Mouse (Mus musculus): ENCODE data around the gene Fam76a. TPM values are rescaled to one million over a fixed set of nuclear protein-coding genes. Genes with fewer than 3 reads are reported as not detected.

Fam76a gene
- polyA plus RNA-seq, 1 experiment from 2014 or later, result 43.9 TPM

DNA sequence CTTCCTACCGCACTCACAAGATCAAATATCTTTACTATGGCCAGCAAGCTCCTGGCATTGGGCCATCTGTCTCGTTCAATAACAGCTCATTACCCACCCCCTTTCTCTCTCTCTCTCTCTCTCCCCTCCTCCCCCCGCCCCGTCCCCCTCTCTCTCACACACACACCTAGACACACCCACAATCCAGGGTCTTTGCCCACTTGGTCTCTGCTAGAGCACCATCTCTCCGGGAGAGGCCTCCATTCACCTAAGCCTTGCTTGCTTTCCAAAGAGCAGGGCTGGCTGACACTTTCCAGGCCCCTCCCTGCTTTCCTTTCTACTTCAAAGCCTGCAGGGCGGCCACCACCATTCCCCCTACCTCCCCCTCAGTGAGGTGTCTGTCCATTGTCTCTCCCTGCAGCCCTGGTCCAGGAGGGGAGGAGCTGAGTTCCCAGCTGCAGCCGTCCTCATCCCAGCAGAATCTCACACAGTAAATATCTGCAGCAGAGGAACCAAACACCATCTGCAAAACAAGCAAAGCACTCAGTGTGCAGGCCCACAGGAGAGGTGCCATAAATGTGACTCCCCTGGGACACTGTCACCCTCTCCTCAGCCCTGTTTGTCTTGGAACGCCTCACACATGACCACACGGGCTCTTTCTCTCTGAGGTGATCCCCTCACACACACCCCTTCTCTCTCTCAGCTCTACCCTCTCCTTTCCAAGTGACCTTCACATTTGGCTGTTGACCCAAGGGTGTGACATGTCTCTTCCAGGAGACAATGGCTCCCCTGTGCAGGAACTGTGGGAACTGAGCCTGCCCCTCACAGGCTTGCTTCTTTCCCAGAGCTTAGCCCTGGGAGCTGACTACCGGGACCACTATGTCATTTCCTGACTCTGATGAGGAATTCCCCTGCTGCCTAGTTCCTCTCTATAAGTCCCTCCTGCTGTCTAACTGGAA, 36.7 kb upstream of the Fam76a start:
- peak overlapping the region; percentile 73 for H3K27ac ChIP-seq
- no peak overlapping the region for H3K9ac ChIP-seq
- peak; percentile 50 for ATAC-seq (ENCODE audit: insufficient number of reproducible peaks, low FRiP score, low TSS enrichment, low read depth)
- peaks cover 32% of the 10 kb centered on the region for H3K4me1 ChIP-seq
- no peaks in the 10 kb centered on the region for H3K9me3 ChIP-seq
- no peak overlapping the region for H3K4me3 ChIP-seq
- no peaks in the 10 kb centered on the region for H3K36me3 ChIP-seq
- no peaks in the 10 kb centered on the region for H3K27me3 ChIP-seq
- peak overlapping the region; percentile 19; the same call in 1 of the 2 replicates for H3K4me2 ChIP-seq
- 10% methylated on average over 10 of the region's 10 CpGs for WGBS

DNA sequence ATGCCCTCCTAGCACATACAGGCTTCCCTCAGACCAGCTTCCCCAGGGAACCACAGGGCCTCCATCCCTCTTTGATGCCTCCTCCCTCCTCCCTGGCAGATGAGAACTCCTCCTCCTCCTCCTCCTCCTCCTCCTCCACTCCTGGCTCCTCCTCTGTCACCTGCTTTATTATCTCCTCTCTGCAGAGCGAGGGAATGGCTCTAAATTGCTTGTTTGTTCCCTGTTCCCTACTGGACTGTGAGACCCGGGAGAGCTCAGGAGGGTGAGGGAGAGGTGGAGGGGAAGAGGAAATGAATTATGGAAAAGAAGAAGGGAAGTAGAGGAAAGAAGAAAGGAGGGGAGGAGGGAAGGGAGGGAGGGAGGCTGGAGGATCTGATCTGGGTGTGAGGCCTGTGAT, 33.0 kb upstream of the Fam76a start:
- H3K27ac ChIP-seq, result no peak overlapping the region
- 31% methylated on average over 2 of the region's 2 CpGs for WGBS

DNA sequence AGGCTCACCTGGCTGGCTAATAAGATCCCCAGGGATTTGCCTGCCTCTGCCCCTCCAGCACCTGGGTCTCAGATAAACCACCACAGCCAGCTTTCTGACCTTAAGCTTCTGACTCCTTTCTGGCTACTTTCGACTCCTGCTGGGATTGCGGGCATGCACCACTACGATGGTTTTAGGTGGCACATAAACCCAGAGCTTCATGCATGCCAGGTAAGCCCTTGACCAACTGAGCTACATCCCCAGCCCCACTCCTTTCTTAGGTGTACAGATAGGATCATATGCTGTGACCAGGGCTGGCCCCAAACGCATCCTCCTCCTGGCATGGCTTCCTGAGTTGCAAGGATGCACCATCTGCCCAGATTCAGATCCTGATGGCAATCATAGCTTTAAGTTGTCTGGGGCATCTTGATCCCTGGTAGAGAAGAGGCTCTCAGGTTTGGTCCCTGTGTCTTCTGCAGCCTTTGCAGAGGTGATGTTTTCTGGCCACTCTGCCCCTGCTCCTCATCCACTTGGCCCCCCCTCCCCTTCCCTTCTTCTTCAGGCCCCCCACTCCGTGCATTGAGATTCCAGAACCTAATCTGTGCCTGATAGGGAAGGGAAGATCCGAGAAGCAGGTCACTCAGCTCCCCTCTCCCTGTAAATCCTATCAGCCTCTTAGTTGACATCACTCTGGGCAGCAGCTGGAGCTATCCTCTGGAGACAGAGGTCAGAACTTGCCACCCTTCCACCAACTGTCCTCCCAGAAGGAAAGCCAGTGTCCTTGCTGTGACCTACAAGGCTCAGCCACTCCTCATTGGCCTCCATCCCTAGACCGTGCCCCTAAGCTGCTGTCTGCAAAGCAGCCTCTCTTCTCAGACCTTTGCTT, 32.4 kb upstream of the Fam76a start:
- ATAC-seq (ENCODE audit: insufficient number of reproducible peaks, low FRiP score, low TSS enrichment, low read depth), result no peak
- Histone ChIP-seq H3K9me3 (no peaks in the 10 kb centered on the region), H3K4me2 (no peak overlapping the region), H3K4me1 (peaks cover 23% of the 10 kb centered on the region), H3K36me3 (no peaks in the 10 kb centered on the region), H3K4me3 (no peak overlapping the region), H3K9ac (no peak overlapping the region), H3K27ac (no peak overlapping the region), H3K27me3 (no peaks in the 10 kb centered on the region)
- WGBS, result 55% methylated on average over 7 of the region's 7 CpGs

More for the DNA sequence above, 33.0 kb upstream of the Fam76a start:
- Histone ChIP-seq H3K9me3 (no peaks in the 10 kb centered on the region), H3K4me3 (no peak overlapping the region), H3K4me1 (peaks cover 26% of the 10 kb centered on the region), H3K27me3 (no peaks in the 10 kb centered on the region), H3K36me3 (no peaks in the 10 kb centered on the region), H3K4me2 (no peak overlapping the region), H3K9ac (no peak overlapping the region)
- ATAC-seq (ENCODE audit: insufficient number of reproducible peaks, low FRiP score, low TSS enrichment, low read depth), result no peak

- Histone ChIP-seq H3K9me3 (no peaks in the 10 kb centered on the region), H3K9ac (no peak overlapping the region), H3K27ac (no peak overlapping the region; the same call in 1 of the 2 replicates), H3K4me2 (no peak overlapping the region), H3K36me3 (no peaks in the 10 kb centered on the region), H3K4me1 (peaks cover 21% of the 10 kb centered on the region), H3K4me3 (no peak overlapping the region), H3K27me3 (no peaks in the 10 kb centered on the region)
- ATAC-seq (ENCODE audit: insufficient number of reproducible peaks, low FRiP score, low TSS enrichment, low read depth), result no peak
- WGBS, result 54% methylated on average over 2 of the region's 2 CpGs
Observed at GRCm38 (mm10) chr4:132950999-132951398, 28.6 kb upstream of the Fam76a start.

DNA sequence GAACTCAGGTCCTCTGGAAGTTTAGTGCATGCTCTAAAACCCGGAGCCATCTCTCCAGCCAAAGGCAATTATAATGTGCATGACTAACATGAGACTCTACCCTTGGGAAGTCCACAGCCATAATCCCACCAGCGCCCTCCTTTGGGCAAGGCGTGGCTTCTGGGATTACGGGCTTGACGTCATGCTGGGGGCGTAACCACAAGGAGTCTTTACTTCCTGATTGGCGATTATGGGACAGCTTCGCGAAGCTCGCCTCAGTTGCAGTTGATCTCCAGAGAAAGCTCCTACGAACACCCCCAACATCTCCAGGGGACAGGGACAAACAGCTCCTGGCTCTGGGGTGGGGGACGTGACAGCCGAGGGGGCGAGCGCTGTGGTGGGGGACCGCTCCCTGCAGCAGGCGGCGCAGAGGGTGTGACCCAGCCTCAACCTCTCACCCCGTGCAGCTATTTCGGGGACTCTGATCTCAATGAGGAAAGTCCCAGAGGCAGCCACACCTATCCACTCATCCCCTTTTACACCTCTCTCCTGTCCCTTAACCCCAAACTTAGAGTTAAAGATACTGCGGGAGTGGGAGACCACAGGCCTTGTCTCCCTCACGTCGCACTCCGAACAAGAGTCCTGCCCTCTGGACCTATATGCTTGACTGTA, 27.6 kb upstream of the Fam76a start:
- Histone ChIP-seq H3K27ac (no peak overlapping the region), H3K9me3 (no peaks in the 10 kb centered on the region), H3K4me1 (peaks cover 27% of the 10 kb centered on the region), H3K9ac (no peak overlapping the region), H3K4me2 (peak overlapping the region; percentile 21), H3K36me3 (no peaks in the 10 kb centered on the region), H3K27me3 (no peaks in the 10 kb centered on the region), H3K4me3 (no peak overlapping the region; the same call in 1 of the 2 replicates)
- no peak for ATAC-seq (ENCODE audit: insufficient number of reproducible peaks, low FRiP score, low TSS enrichment, low read depth)
- 35% methylated on average over 24 of the region's 24 CpGs for WGBS

GRCm38 (mm10) chr4:132946047-132947001, 24.0 kb upstream of the Fam76a start:
- Histone ChIP-seq H3K4me3 (peak overlapping the region; percentile 19; the same call in 1 of the 2 replicates), H3K9ac (peak overlapping the region; percentile 21; the same call in 1 of the 2 replicates), H3K4me1 (peaks cover 30% of the 10 kb centered on the region), H3K27me3 (no peaks in the 10 kb centered on the region), H3K27ac (peak overlapping the region; percentile 79), H3K9me3 (no peaks in the 10 kb centered on the region), H3K36me3 (no peaks in the 10 kb centered on the region), H3K4me2 (peak overlapping the region; percentile 42)
- 0 out of 2 replicates have a peak, but pooled peaks have one; percentile 12 for ATAC-seq (ENCODE audit: insufficient number of reproducible peaks, low FRiP score, low TSS enrichment, low read depth)
- WGBS, result 18% methylated on average over 27 of the region's 27 CpGs

DNA sequence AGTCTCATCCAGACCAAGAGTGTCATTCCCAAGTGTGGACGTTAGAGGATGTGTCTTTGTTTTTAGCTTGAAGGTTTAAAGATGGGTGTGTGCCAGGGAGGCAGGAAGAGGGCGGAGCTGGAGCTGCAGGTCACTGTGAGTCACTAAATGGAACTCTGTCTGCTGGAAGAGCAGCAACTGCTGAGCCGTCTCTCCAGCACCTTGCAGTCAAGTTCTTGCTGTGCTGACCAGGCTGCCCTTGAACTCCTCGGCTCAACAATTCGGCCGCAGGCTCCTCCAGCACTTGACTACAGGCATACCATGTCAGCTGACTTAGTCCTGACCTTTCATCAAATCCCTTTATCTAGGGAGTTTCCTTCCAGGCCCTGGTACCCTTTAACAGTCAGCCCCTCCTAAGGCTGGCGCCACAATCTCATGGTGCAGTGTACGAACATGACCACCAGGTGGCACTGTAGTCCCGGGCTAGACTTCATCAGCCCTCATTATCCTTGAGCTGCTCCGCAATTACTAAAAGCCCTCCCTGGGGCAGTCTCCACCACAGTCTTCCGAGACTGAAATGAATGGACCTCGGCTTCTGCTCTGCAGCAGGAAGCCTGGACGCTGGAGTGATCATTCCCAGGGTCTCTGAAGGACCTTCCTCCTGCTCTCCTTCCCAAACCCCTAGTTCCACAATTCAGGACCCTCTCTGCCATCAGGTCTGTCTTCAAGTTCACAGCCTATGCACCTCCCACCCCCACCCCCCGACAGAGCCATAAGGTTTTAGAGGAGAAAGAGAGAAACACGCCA, 23.1 kb upstream of the Fam76a start:
- no peaks in the 10 kb centered on the region for H3K9me3 ChIP-seq
- WGBS, result 5% methylated on average over 15 of the region's 15 CpGs
- peaks cover 28% of the 10 kb centered on the region for H3K4me1 ChIP-seq
- H3K36me3 ChIP-seq, result no peaks in the 10 kb centered on the region
- H3K4me3 ChIP-seq, result peak overlapping the region; percentile 19
- H3K27ac ChIP-seq, result peak overlapping the region; percentile 79
- peak overlapping the region; percentile 21; the same call in 1 of the 2 replicates for H3K9ac ChIP-seq
- peak; percentile 64 for ATAC-seq (ENCODE audit: insufficient number of reproducible peaks, low FRiP score, low TSS enrichment, low read depth)
- no peaks in the 10 kb centered on the region for H3K27me3 ChIP-seq
- peak overlapping the region; percentile 42 for H3K4me2 ChIP-seq

GRCm38 (mm10) chr4:132944776-132945175, 22.4 kb upstream of the Fam76a start:
- H3K36me3 ChIP-seq, result no peaks in the 10 kb centered on the region
- peaks cover 25% of the 10 kb centered on the region for H3K4me1 ChIP-seq
- H3K9ac ChIP-seq, result no peak overlapping the region
- no peaks in the 10 kb centered on the region for H3K9me3 ChIP-seq
- H3K4me2 ChIP-seq, result no peak overlapping the region
- no peak overlapping the region for H3K4me3 ChIP-seq
- 58% methylated on average over 4 of the region's 4 CpGs for WGBS
- no peak for ATAC-seq (ENCODE audit: insufficient number of reproducible peaks, low FRiP score, low TSS enrichment, low read depth)
- H3K27me3 ChIP-seq, result no peaks in the 10 kb centered on the region
- peak overlapping the region; percentile 63 for H3K27ac ChIP-seq

- H3K9ac ChIP-seq, result no peak overlapping the region
- ATAC-seq (ENCODE audit: insufficient number of reproducible peaks, low FRiP score, low TSS enrichment, low read depth), result no peak
- 70% methylated on average over 12 of the region's 12 CpGs for WGBS
- no peak overlapping the region for H3K4me2 ChIP-seq
- H3K27ac ChIP-seq, result no peak overlapping the region
- H3K27me3 ChIP-seq, result no peaks in the 10 kb centered on the region
- no peaks in the 10 kb centered on the region for H3K36me3 ChIP-seq
- peaks cover 30% of the 10 kb centered on the region for H3K4me1 ChIP-seq
- no peak overlapping the region for H3K4me3 ChIP-seq
- H3K9me3 ChIP-seq, result no peaks in the 10 kb centered on the region
Observed at GRCm38 (mm10) chr4:132944106-132944505, 21.7 kb upstream of the Fam76a start.

- H3K27ac ChIP-seq, result no peak overlapping the region
- H3K9ac ChIP-seq, result no peak overlapping the region
- H3K27me3 ChIP-seq, result no peaks in the 10 kb centered on the region
- peaks cover 40% of the 10 kb centered on the region for H3K4me1 ChIP-seq
- 52% methylated on average over 8 of the region's 8 CpGs for WGBS
- no peak overlapping the region for H3K4me2 ChIP-seq
- no peak overlapping the region for H3K4me3 ChIP-seq
- no peak for ATAC-seq (ENCODE audit: insufficient number of reproducible peaks, low FRiP score, low TSS enrichment, low read depth)
- no peaks in the 10 kb centered on the region for H3K36me3 ChIP-seq
- H3K9me3 ChIP-seq, result no peaks in the 10 kb centered on the region
Observed at GRCm38 (mm10) chr4:132943088-132943487, 20.7 kb upstream of the Fam76a start.

Measured in limb, embryonic 15.5 days (tissue).